Mouse (Mus musculus): ENCODE results near the gene Zfp39. TPM values are rescaled to one million over a fixed set of nuclear protein-coding genes. Genes with fewer than 3 reads are reported as not detected.

The Zfp39 gene
- polyA plus RNA-seq, 1 experiment from 2014 or later, result 8.7 TPM

GRCm38 (mm10) chr11:58904410-58904718, 339 bp upstream of the Zfp39 start:
- peaks cover 27% of the 10 kb centered on the region for H3K36me3 ChIP-seq (replicated peaks; ENCODE audit: control insufficient read depth, insufficient read depth)
- ATAC-seq (ENCODE audit: low FRiP score) (peak; percentile 36), DNase-seq (ENCODE audit: low spot score) (no peak)
- peak overlapping the region; percentile 92 for H3K9ac ChIP-seq
- H3K9me3 ChIP-seq (ENCODE audit: control insufficient read depth, low read length), result no peaks in the 10 kb centered on the region
- peak overlapping the region; percentile 72 for H3K4me3 ChIP-seq (replicated peaks; ENCODE audit: low read length)
- peak overlapping the region; percentile 90 for H3K4me2 ChIP-seq (replicated peaks)
- WGBS, result 5% methylated on average over 8 of the region's 8 CpGs
- H3K27ac ChIP-seq, result no peak overlapping the region
- H3K27me3 ChIP-seq (ENCODE audit: control insufficient read depth, insufficient read depth, low read length), result no peaks in the 10 kb centered on the region
- peaks cover 14% of the 10 kb centered on the region for H3K4me1 ChIP-seq (replicated peaks; ENCODE audit: control insufficient read depth, insufficient read depth, low read length)

DNA sequence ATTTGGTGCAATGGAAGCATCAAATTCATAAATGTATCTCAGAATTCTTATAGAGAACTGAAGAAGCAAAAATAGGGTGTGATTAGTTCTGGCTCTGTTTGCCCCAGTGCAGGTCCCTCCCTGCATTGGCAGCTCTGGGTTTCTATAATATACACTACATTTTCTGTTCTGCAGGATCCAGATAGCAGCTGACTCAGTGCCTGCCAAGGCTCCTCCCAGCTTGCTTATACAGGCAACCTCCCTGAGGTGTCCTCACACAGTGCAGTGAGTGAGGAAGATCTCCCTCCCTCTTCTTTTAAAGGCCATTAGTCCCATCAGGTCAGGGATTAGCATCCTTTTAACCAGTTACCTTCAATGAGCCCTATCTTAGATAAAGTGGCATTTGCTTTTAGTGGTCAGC, 2.9 kb downstream of the Zfp39 start:
- ATAC-seq (ENCODE audit: low FRiP score) (no peak), DNase-seq (ENCODE audit: low spot score) (no peak)
- no peak overlapping the region for H3K9ac ChIP-seq
- no peaks in the 10 kb centered on the region for H3K9me3 ChIP-seq (ENCODE audit: control insufficient read depth, low read length)
- H3K27ac ChIP-seq, result no peak overlapping the region
- H3K27me3 ChIP-seq (ENCODE audit: control insufficient read depth, insufficient read depth, low read length), result no peaks in the 10 kb centered on the region
- H3K4me3 ChIP-seq (replicated peaks; ENCODE audit: low read length), result no peak overlapping the region
- H3K4me1 ChIP-seq (replicated peaks; ENCODE audit: control insufficient read depth, insufficient read depth, low read length), result peaks cover 14% of the 10 kb centered on the region
- no peak overlapping the region for H3K4me2 ChIP-seq (replicated peaks)
- peaks cover 55% of the 10 kb centered on the region for H3K36me3 ChIP-seq (replicated peaks; ENCODE audit: control insufficient read depth, insufficient read depth)

DNA sequence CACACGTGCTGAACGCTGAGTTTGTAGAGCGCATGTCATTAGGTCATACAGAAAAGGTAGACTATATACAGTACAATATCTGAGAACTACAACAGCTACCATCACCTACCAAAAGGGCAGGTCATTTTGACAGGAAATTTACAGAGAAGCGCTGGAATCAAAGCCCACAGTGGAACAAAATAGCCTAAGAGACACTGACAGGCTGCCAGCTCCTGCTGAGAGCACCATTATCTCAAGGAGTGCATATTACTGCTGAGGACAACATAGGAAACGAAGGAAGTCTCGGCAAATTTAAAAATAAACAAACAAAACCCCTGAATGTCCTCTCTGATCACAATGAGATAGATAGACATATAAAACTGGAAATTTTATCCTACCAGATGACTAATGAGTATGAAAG, 6.5 kb downstream of the Zfp39 start:
- Histone ChIP-seq H3K27me3 (ENCODE audit: control insufficient read depth, insufficient read depth, low read length) (no peaks in the 10 kb centered on the region), H3K9ac (no peak overlapping the region), H3K27ac (no peak overlapping the region), H3K4me2 (replicated peaks) (no peak overlapping the region), H3K4me3 (replicated peaks; ENCODE audit: low read length) (no peak overlapping the region), H3K9me3 (ENCODE audit: control insufficient read depth, low read length) (no peaks in the 10 kb centered on the region), H3K36me3 (replicated peaks; ENCODE audit: control insufficient read depth, insufficient read depth) (peaks cover 81% of the 10 kb centered on the region), H3K4me1 (replicated peaks; ENCODE audit: control insufficient read depth, insufficient read depth, low read length) (0 out of 2 replicates have a peak, but pooled peaks cover 4% of the 10 kb centered on the region)
- DNase-seq (ENCODE audit: low spot score), result no peak
- 83% methylated on average over 6 of the region's 6 CpGs for WGBS
- no peak for ATAC-seq (ENCODE audit: low FRiP score)

- H3K27me3 ChIP-seq (ENCODE audit: control insufficient read depth, insufficient read depth, low read length), result no peaks in the 10 kb centered on the region
- no peak overlapping the region for H3K4me3 ChIP-seq (replicated peaks; ENCODE audit: low read length)
- no peak overlapping the region for H3K9ac ChIP-seq
- DNase-seq (ENCODE audit: low spot score), result no peak
- H3K4me2 ChIP-seq (replicated peaks), result no peak overlapping the region
- no peak for ATAC-seq (ENCODE audit: low FRiP score)
- peaks cover 83% of the 10 kb centered on the region for H3K36me3 ChIP-seq (replicated peaks; ENCODE audit: control insufficient read depth, insufficient read depth)
- H3K4me1 ChIP-seq (replicated peaks; ENCODE audit: control insufficient read depth, insufficient read depth, low read length), result no peaks in the 10 kb centered on the region
- H3K27ac ChIP-seq, result no peak overlapping the region
- 80% methylated on average over 6 of the region's 6 CpGs for WGBS
- no peaks in the 10 kb centered on the region for H3K9me3 ChIP-seq (ENCODE audit: control insufficient read depth, low read length)
Observed at GRCm38 (mm10) chr11:58894456-58894855, 9.6 kb downstream of the Zfp39 start.

DNA sequence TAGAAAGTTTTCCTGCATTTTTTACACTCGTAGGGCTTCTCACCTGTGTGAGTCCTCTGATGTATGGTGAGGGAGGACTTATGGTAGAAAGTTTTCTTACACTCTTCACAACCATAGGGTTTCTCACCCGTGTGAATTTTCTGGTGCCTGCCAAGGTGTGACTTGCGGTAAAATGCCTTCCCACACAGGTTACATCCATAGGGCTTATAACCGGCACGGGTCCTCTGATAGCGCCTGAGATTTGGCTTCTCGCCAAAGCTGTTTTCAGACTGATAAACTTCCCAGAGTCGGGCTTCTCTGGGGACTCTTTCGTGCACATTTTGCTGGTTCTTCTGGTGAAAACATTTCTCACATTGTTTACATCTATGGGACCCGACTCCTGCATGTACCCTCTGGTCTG, 13.5 kb downstream of the Zfp39 start:
- H3K4me2 ChIP-seq (replicated peaks), result no peak overlapping the region
- ATAC-seq (ENCODE audit: low FRiP score) (no peak), DNase-seq (ENCODE audit: low spot score) (no peak)
- peaks cover 63% of the 10 kb centered on the region for H3K36me3 ChIP-seq (replicated peaks; ENCODE audit: control insufficient read depth, insufficient read depth)
- H3K9me3 ChIP-seq (ENCODE audit: control insufficient read depth, low read length), result no peaks in the 10 kb centered on the region
- H3K9ac ChIP-seq, result no peak overlapping the region
- H3K27ac ChIP-seq, result no peak overlapping the region
- no peaks in the 10 kb centered on the region for H3K4me1 ChIP-seq (replicated peaks; ENCODE audit: control insufficient read depth, insufficient read depth, low read length)
- 93% methylated on average over 10 of the region's 10 CpGs for WGBS
- H3K4me3 ChIP-seq (replicated peaks; ENCODE audit: low read length), result no peak overlapping the region
- H3K27me3 ChIP-seq (ENCODE audit: control insufficient read depth, insufficient read depth, low read length), result no peaks in the 10 kb centered on the region

DNA sequence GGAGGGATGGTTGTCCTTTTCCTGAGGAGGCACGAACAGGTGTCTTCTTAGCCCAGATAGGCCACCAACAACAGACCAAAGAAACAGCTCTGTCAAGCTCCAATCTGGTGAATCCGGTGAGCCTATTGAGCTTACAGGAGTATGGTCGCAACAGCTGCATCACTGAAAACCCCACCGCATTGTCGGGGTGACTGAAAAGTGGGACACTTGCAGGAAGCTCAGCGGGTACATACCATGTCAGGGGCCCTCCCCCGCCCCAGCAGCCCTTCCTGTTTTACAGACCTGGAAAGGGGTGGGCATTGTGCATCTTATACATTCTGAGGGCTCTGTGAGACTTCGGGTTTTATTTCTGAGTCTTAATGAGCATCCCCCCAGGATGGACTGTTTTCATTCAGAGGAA, 20.3 kb downstream of the Zfp39 start:
- no peak for DNase-seq (ENCODE audit: low spot score)
- Histone ChIP-seq H3K9ac (no peak overlapping the region), H3K36me3 (replicated peaks; ENCODE audit: control insufficient read depth, insufficient read depth) (peaks cover 48% of the 10 kb centered on the region), H3K4me3 (replicated peaks; ENCODE audit: low read length) (no peak overlapping the region), H3K27me3 (ENCODE audit: control insufficient read depth, insufficient read depth, low read length) (no peaks in the 10 kb centered on the region), H3K4me1 (replicated peaks; ENCODE audit: control insufficient read depth, insufficient read depth, low read length) (no peaks in the 10 kb centered on the region), H3K9me3 (ENCODE audit: control insufficient read depth, low read length) (no peaks in the 10 kb centered on the region), H3K4me2 (replicated peaks) (no peak overlapping the region), H3K27ac (no peak overlapping the region)
- ATAC-seq (ENCODE audit: low FRiP score), result no peak
- WGBS, result 87% methylated on average over 8 of the region's 8 CpGs

DNA sequence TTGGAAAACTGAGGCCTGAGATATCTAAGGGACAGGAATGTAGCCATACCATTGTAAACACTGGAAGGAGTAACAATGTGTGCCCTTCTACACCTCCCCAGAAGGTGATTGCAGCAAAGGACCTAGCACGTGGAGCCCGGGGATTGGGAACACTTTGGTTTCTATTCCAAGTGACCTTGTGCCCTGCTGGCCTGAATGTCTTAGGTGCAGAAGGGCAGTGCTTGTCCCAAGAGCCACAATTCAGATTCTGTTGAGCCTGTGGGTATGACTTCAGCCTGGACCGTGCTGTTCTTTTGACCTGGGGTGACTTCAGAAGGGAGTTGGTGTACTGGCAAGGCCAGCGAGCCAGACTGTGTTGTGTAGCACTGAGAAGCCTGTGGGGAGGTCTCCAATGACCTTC, 33.1 kb downstream of the Zfp39 start:
- no peak overlapping the region for H3K4me3 ChIP-seq (replicated peaks; ENCODE audit: low read length)
- no peak overlapping the region for H3K9ac ChIP-seq
- WGBS, result 92% methylated on average over 4 of the region's 4 CpGs
- H3K27ac ChIP-seq, result no peak overlapping the region
- DNase-seq (ENCODE audit: low spot score) (no peak), ATAC-seq (ENCODE audit: low FRiP score) (no peak)
- H3K36me3 ChIP-seq (replicated peaks; ENCODE audit: control insufficient read depth, insufficient read depth), result peaks cover 19% of the 10 kb centered on the region
- peaks cover 8% of the 10 kb centered on the region; the same call in 1 of the 2 replicates for H3K4me1 ChIP-seq (replicated peaks; ENCODE audit: control insufficient read depth, insufficient read depth, low read length)
- no peak overlapping the region for H3K4me2 ChIP-seq (replicated peaks)
- no peaks in the 10 kb centered on the region for H3K27me3 ChIP-seq (ENCODE audit: control insufficient read depth, insufficient read depth, low read length)
- H3K9me3 ChIP-seq (ENCODE audit: control insufficient read depth, low read length), result no peaks in the 10 kb centered on the region

DNA sequence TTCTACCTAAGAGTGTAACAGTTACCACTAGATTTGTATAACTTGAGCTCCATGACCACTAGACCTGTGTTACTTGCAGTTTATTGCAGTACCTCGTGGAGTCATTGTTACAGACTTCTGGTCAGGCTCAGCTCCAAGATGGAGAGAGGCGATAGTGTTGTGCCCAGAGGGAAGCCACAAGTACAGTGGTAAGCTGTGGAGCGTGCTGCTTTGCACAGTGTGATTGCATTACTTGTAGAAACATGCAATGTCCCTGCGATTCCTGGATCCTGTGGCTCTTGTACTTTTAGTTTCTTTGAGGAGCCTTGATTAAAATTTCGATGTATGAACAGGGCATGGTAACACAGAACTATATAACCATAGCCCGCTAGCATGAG, 36.1 kb downstream of the Zfp39 start:
- Histone ChIP-seq H3K27ac (no peak overlapping the region), H3K4me3 (replicated peaks; ENCODE audit: low read length) (peak overlapping the region; percentile 62), H3K4me2 (replicated peaks) (peak overlapping the region; percentile 53), H3K9ac (peak overlapping the region; percentile 78; the same call in 1 of the 2 replicates), H3K36me3 (replicated peaks; ENCODE audit: control insufficient read depth, insufficient read depth) (peaks cover 13% of the 10 kb centered on the region; the same call in 1 of the 2 replicates), H3K27me3 (ENCODE audit: control insufficient read depth, insufficient read depth, low read length) (no peaks in the 10 kb centered on the region), H3K4me1 (replicated peaks; ENCODE audit: control insufficient read depth, insufficient read depth, low read length) (peaks cover 8% of the 10 kb centered on the region; the same call in 1 of the 2 replicates), H3K9me3 (ENCODE audit: control insufficient read depth, low read length) (no peaks in the 10 kb centered on the region)
- ATAC-seq (ENCODE audit: low FRiP score), result no peak
- DNase-seq (ENCODE audit: low spot score), result no peak
- 81% methylated on average over 6 of the region's 6 CpGs for WGBS

GRCm38 (mm10) chr11:58867039-58867953, 36.7 kb downstream of the Zfp39 start, which contains the start of gene 2810021J22Rik:
Gene 2810021J22Rik, plus strand, starts transcription at chr11:58867216.
- 4% methylated on average over 37 of the region's 37 CpGs for WGBS
- Histone ChIP-seq H3K4me1 (replicated peaks; ENCODE audit: control insufficient read depth, insufficient read depth, low read length) (peaks cover 8% of the 10 kb centered on the region; the same call in 1 of the 2 replicates), H3K9ac (peak within 1 kb of the TSS; percentile 78), H3K4me2 (replicated peaks) (peak within 1 kb of the TSS; percentile 53), H3K4me3 (replicated peaks; ENCODE audit: low read length) (peak within 1 kb of the TSS; percentile 62), H3K27me3 (ENCODE audit: control insufficient read depth, insufficient read depth, low read length) (no peaks in the 10 kb centered on the region), H3K27ac (peak within 1 kb of the TSS; percentile 84), H3K9me3 (ENCODE audit: control insufficient read depth, low read length) (no peaks in the 10 kb centered on the region), H3K36me3 (replicated peaks; ENCODE audit: control insufficient read depth, insufficient read depth) (peaks cover 12% of the 10 kb centered on the region; the same call in 1 of the 2 replicates)
- DNase-seq (ENCODE audit: low spot score) (peak; percentile 84), ATAC-seq (ENCODE audit: low FRiP score) (peak; percentile 89)

Data from hindbrain, embryonic 14.5 days (tissue).